Mouse (Mus musculus) thymus, adult 2 months (tissue): ENCODE measurements around the gene Aff3. TPM values are rescaled to one million over a fixed set of nuclear protein-coding genes. Genes with fewer than 3 reads are reported as not detected.

Experiments used
- DNase-seq: peaks from one replicate; pipeline ENCODE4 v3.0.0; 2021
- H3K27ac ChIP-seq: fragments of 200-500 bp; 2 replicates; pipeline ENCODE4 v1.5.1; 2012; ENCODE audit warnings: low read length, control low read depth; ENCODE audit not compliant: control insufficient read depth, insufficient read depth
- H3K27me3 ChIP-seq: fragments of 200-500 bp; 2 replicates; pipeline ENCODE4 v1.6.1; 2012; ENCODE audit warnings: mild to moderate bottlenecking, low read length, moderate library complexity, mixed read lengths; ENCODE audit not compliant: control insufficient read depth, insufficient read depth
- H3K36me3 ChIP-seq: fragments of 200-500 bp; 2 replicates; pipeline ENCODE4 v1.6.1; 2012; ENCODE audit warnings: mild to moderate bottlenecking, low read length, moderate library complexity; ENCODE audit not compliant: control insufficient read depth, insufficient read depth
- H3K4me1 ChIP-seq: fragments of 200-500 bp; replicated peaks from 2 replicates; pipeline ENCODE4 v1.6.1; 2012; ENCODE audit warnings: low read length; ENCODE audit not compliant: control insufficient read depth, insufficient read depth
- H3K4me3 ChIP-seq: fragments of 200-500 bp; 2 replicates; pipeline ENCODE4 v1.5.1; 2012; ENCODE audit warnings: mild to moderate bottlenecking, low read length, control low read depth, moderate library complexity; ENCODE audit not compliant: control insufficient read depth, insufficient read depth
- CTCF ChIP-seq: fragments of 200-500 bp; IDR thresholded peaks from 2 replicates; pipeline ENCODE4 v1.5.1; 2012; ENCODE audit warnings: mild to moderate bottlenecking, control low read depth, low read length, moderate library complexity, borderline replicate concordance; ENCODE audit not compliant: control insufficient read depth, poor library complexity, insufficient read depth; ENCODE audit errors: extremely low read depth
- POLR2A ChIP-seq: fragments of 200-500 bp; IDR thresholded peaks from 2 replicates; pipeline ENCODE4 v1.6.1; 2012; ENCODE audit warnings: mild to moderate bottlenecking, low read length, control low read depth, moderate library complexity; ENCODE audit not compliant: control insufficient read depth, poor library complexity, insufficient read depth; ENCODE audit errors: extremely low read depth
- WGBS: fragments of 180-500 bp; shearing (Covaris S2); methylation state at CpG from one replicate; pipeline ENCODE4 v1.1.7; 2018; 5-methylcytosine and 5-hydroxymethylcytosine counted together
- polyA plus RNA-seq: library from polyadenylated mRNA; depleted of rRNA; stranded (reverse); fragments of >200 nt; gene quantifications from 2 replicates; pipeline ENCODE4 v1.2.3, GENCODE M21; 2012

Gene Aff3
- polyA plus RNA-seq, 1 experiment, result 39.6 TPM

DNA sequence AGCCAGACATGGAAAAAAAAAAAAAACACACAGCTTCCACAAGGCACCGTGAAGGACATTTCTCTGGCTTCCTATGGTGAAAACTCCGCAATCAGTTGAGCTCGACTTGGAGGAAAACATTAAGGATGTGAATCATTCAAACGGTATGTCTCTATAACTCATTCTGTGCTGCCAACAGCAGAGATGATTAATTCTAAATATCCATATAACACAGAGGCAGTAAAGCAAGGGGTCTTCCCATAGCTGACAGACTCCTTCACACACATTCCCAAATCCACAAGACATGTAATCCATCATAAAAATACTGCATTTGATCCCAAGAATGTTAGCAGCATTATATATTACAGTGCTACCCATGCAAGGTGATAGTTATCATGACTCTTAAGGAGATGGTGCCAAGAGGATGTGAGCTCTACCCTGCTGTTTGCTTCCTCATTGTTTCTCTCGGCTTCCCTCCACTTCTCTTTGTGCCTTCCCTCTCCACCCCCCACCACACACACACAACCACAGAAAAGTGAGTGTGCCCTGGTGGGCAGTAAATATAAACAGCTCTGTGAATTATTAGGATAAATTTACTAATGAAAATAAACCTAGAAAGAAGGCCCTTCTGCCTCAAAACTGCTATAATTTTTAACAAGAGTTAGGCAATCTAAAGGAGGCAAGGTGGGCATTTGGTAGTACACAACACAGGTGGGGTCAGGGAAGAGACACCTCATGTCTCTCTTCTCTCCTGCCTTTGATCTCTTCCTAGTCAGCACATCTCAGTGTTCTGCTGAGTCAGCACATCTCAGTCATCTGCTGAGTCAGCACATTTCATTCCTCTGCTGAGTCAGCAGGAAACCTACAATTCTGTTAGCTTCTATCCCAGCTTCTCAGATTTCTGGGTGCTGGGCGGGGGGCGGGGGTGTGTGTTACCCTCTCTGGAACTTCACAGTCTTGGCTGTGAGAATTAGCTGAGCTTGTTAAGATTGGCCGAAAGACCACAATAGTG is 115.8 kb downstream of the Aff3 start:
- 85% methylated on average over 8 of the region's 8 CpGs for WGBS

DNA sequence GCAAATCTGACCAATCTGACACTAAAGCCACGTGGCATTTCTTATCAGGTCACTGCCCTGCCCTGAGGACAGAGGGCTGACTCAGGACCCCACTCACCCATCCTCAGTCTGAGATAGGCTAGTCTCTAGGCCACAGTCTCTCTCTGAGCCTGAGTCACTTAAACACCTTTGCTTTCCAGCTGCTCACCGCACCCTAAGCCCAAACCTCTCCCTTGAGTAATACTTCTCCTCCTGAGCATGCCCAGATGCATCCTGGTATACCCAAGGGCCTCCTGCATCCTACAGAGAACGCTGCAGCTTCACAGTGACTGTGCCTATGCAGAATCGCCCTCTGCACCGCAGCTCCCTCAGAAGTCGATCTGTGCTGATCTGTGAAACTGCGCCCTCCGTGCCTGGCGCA is 117.1 kb downstream of the Aff3 start:
- H3K4me3 ChIP-seq, result no peak overlapping the region
- WGBS, result 97% methylated on average over 9 of the region's 9 CpGs
- no peak for DNase-seq
- no peaks in the 10 kb centered on the region for H3K4me1 ChIP-seq
- H3K27ac ChIP-seq, result no peak overlapping the region
- H3K36me3 ChIP-seq, result no peaks in the 10 kb centered on the region
- TF ChIP-seq POLR2A (no peak), CTCF (no peak)
- no peaks in the 10 kb centered on the region for H3K27me3 ChIP-seq

More for the DNA sequence above, 115.8 kb downstream of the Aff3 start:
- DNase-seq, result no peak
- TF ChIP-seq CTCF (no peak), POLR2A (no peak)
- no peaks in the 10 kb centered on the region for H3K36me3 ChIP-seq
- no peaks in the 10 kb centered on the region for H3K27me3 ChIP-seq
- no peak overlapping the region for H3K27ac ChIP-seq
- no peaks in the 10 kb centered on the region for H3K4me1 ChIP-seq
- H3K4me3 ChIP-seq, result no peak overlapping the region

DNA sequence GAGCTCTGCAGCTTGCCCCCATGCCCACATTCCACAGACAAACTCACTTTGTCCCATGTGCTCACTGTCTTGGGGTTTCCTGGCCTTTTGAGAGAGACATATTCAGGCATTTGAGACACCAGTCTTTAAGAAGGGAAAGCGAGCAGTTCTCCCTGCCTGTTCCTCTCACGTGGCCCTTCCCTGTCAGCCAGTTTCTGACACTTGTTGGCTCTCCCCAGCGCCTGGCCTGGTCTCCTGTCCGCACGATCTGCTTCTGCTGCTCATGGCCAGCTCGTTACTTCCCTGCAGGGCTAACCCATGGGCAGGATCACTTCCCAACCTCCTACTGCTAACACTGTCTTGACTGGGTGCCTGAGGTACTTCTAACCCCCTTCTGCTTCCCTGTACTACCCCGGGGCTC is 118.1 kb downstream of the Aff3 start:
- TF ChIP-seq POLR2A (no peak), CTCF (no peak)
- Histone ChIP-seq H3K27ac (no peak overlapping the region), H3K36me3 (no peaks in the 10 kb centered on the region), H3K4me3 (no peak overlapping the region), H3K4me1 (no peaks in the 10 kb centered on the region), H3K27me3 (no peaks in the 10 kb centered on the region)
- 91% methylated on average over 7 of the region's 7 CpGs for WGBS
- DNase-seq, result no peak

DNA sequence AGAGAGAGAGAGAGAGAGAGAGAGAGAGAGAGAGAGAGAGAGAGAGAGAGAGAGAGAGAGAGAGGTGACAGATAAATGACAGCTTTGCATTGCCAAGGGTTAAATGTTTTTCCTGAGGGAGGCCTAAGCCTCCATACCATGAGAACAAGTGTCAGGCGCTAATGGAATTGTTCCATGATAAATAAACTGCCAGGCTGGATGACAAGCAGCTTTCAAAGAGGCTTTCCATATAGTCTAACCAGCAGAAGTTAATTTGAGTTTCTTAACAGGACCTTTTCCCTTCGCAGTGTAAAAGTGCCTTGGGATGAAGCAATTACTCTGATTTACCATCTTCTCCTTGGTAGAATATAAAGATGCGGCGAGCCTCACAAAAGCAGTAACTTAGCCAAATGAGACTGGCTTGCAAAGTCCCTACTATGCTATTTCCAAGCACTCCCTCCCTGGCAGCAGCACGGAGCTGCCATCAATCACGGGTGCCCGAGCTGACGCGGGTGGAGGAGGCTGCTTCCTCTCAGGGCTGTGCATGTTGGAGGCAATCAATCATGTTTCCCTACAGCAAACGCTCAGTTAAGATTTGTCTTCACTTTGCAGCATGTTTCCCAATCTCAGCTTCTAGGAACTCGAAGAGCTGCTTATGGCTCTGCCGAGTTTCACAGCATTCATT is 119.3 kb downstream of the Aff3 start:
- WGBS, result 85% methylated on average over 12 of the region's 12 CpGs
- DNase-seq, result no peak

DNA sequence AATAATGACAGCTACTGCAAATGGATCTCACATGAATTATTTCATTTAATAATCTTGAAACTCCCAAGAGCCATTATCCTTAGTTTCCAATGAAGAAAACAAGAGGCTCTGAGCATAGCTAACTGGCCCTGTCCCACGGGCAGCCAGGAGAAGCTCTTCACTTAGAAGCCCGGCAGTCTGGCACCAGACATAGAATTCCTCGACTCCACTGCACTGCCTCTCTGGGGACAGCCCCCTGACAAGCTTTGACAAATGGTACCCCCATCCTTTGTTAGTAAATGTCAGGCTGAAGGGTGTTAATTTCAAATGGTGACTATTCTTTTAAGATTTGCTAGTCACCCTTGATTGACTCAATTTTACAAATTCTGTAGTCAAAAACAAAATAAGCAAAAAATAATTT is 120.3 kb downstream of the Aff3 start:
- WGBS, result 92% methylated on average over 3 of the region's 3 CpGs
- no peak for DNase-seq
- TF ChIP-seq POLR2A (no peak), CTCF (no peak)

More for the DNA sequence above, 119.3 kb downstream of the Aff3 start:
- Histone ChIP-seq H3K4me3 (no peak overlapping the region), H3K27me3 (no peaks in the 10 kb centered on the region), H3K4me1 (no peaks in the 10 kb centered on the region), H3K36me3 (no peaks in the 10 kb centered on the region), H3K27ac (no peak overlapping the region)
- TF ChIP-seq POLR2A, result no peak
- no peak for TF ChIP-seq CTCF

DNA sequence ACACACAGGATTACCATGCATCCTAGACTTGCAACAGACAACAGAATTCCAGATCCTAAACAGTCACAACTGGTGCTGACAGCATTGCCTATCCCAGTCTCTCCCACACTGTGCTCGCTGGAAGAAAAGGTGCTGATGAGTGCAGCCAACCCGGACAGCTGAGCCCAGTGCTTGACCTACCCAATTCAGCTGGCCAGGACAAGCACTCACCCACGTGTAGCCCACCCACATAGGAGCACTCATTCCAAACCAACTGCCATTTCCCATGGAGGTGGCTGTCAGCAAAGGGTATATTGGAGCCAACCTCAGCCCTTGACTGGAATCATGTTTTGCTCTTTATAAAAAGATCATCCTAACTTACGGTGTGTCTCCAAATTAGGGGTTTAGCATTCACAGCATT is 123.2 kb downstream of the Aff3 start:
- DNase-seq, result no peak

More for the DNA sequence above, 120.3 kb downstream of the Aff3 start:
- no peaks in the 10 kb centered on the region for H3K4me1 ChIP-seq
- no peaks in the 10 kb centered on the region for H3K27me3 ChIP-seq
- H3K27ac ChIP-seq, result no peak overlapping the region
- no peaks in the 10 kb centered on the region for H3K36me3 ChIP-seq
- no peak overlapping the region for H3K4me3 ChIP-seq

More for the DNA sequence above, 123.2 kb downstream of the Aff3 start:
- Histone ChIP-seq H3K4me1 (no peaks in the 10 kb centered on the region), H3K4me3 (no peak overlapping the region), H3K36me3 (no peaks in the 10 kb centered on the region), H3K27ac (no peak overlapping the region), H3K27me3 (no peaks in the 10 kb centered on the region)
- TF ChIP-seq POLR2A (no peak), CTCF (no peak)
- WGBS, result 93% methylated on average over 4 of the region's 4 CpGs
